Mouse (Mus musculus): ENCODE results near the gene Apbb1. TPM values are rescaled to one million over a fixed set of nuclear protein-coding genes. Genes with fewer than 3 reads are reported as not detected.

Apbb1 gene
- total RNA-seq, 2 experiments from 2014 or later, result 6.5 to 9.1 TPM

DNA sequence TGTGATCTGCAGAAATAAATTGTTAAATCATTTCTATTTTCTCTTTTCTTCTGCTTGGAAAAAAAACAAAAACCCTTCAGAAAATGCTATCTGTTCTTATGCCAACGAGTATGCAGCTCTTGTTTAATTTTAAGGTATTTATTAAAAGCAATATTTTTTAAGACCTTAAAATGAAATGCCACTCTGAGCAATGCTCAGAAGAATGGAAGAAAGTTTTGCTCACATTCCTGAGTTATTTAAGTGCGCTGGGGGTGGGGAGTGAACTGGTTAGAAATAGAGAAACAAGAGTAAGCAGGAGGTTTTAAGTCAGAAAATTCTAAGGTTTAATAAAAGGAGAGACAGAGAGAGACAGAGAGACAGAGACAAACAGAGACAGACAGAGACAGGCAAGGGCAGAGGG lies 61.7 kb downstream of the Apbb1 start:
- DNase-seq, result no peak

DNA sequence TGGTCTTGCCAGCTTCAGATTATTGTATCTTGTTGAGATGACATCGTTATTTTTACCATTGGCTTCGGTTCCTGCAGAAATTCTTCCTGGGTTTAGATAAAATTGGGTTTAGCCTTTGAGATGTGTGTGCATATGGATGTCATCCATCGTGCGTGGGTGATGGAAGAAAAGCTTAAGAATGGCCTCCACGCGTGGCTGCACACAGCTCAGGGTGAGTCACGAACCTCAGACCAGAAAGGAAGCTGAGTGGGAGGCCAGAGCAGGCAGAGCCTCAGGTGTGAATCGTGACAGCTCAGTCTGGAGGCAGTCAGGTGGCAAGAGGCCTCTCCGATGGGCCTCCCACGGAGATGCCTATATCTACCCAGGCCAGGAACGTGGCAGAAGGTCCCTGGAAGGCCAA lies 62.1 kb downstream of the Apbb1 start:
- DNase-seq, result no peak

DNA sequence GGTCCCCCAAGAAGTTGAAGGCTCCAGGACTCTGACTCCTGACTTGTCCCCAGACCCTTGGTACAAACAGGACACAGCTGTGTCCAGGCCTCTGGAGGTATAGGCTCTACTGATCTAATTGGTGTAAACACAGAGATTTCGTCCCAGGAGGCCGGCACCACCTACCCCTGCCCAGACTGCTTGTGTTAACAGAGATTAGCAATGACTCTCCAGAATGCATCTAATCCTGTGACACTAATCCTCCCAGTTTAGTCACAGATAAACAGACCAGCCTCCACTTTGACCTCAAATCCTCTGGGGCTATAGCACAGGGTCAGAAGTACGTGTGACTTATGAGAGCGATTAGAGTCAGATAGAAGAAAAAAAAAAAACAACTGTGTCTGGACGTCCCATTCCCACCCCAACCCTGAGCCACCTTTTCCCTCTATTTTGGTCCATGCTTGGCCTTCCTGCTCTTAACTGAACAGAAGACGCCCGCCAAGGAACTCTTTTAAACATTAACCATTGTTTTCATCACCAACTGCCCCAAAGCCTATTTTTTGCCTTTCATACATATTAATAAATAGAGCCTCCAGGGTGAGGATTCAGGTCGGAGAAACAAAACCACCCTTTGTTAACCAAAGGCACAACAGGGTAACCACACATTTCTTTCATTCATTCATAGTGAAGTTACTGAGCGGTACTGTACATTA lies 64.6 kb downstream of the Apbb1 start:
- DNase-seq, result no peak

DNA sequence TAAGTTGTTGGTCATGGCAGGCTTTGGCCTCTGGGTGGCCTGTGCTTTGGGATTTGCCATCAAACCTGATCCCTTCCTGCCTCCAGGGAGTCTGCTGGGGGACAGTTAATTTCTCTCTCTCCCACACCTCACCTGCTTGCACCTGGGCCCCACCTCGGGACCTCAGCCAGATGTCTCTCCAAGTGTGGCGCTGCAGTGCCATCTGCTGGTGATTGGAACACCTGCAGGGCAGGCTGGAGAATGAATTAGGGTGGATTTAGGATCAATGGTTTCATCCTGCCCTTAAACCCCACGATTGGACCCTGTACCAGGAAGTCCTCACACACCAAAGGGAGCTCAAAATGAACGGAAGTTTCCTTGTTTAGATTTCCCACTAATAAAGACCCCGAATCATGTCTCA lies 66.3 kb downstream of the Apbb1 start:
- no peak for DNase-seq

DNA sequence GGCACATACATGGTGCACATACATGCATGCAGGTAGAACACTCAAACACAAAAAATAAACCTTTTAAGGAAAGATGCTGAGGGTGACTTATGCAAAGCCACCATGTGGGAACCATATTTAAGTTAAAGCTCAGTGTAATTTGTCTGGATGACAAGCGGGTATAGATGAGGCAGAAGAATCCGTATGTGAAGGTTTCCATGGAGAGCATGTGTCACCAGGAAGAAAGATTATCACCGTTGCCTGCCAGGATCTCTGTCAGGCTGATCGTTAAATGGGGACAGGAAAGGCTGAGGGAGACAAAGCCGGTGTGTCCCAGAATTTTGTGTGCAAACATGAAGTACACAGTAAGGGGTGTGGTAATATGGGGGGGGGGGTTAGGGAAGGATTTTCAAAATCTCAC lies 66.9 kb downstream of the Apbb1 start:
- DNase-seq, result no peak

DNA sequence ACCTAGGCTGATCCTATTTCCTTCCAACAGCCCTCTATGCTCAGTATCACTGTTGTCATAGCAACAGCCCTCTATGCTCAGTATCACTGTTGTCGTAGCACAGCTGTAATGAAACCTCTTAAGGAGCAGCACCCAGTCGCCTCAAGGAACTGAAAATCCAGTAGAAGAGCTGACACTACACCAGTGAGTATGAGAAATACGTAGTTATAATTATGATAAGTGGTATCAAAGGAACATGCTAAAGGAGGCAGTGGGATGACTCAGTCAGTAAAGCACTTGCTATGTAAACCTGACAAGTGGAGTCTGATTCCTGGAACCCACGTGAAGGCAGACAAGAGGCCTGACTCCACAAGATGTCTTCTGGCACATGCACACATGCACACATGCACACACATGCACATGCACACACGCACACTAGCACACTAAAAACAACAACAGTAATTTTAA lies 67.6 kb downstream of the Apbb1 start:
- DNase-seq, result no peak

DNA sequence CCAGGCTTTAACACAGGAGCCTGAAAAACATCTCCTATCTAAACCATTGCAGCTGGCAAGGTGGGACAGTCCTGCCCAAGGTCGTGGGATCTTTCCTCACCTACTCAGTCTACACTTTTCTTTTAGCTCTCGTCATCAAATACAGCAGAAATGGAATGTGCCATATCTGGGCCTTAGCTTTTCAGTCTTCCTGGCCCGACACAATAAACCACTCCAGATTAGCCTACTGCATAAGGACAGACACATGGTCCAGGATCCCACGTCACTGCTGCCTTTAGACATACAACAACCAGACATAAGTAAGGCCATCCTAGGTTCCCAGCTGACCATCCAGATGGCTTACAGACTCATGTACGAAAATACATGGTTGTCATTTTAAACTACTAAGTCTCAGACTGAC lies 71.3 kb downstream of the Apbb1 start:
- DNase-seq, result no peak

Other genes starting within 250 kb of the Apbb1 start
- gene Olfr690, start 247.5 kb downstream of the Apbb1 start, total RNA-seq (2021), result not detected
- gene Olfr691, start 239.4 kb downstream of the Apbb1 start, total RNA-seq (2021), result not detected
- gene Olfr692, start 213.4 kb downstream of the Apbb1 start, total RNA-seq (2021), result not detected
- gene Gm5901, start 206.6 kb downstream of the Apbb1 start, total RNA-seq (2021), result not detected
- 10 to 100 TPM; 12.5 to 12.9 TPM for gene Fam160a2, start 181.6 kb downstream of the Apbb1 start, total RNA-seq (2021)
- gene Cnga4, start 177.1 kb downstream of the Apbb1 start, total RNA-seq (2021), result not detected
- gene Cckbr, start 155.9 kb downstream of the Apbb1 start, total RNA-seq (2021), result not detected
- 10 to 100 TPM; 14.3 to 19.6 TPM for gene Cavin3, start 99.4 kb downstream of the Apbb1 start, total RNA-seq (2021)
- 10 to 100 TPM; 48.6 to 51.5 TPM for gene Smpd1, start 27.3 kb downstream of the Apbb1 start, total RNA-seq (2021)
- not detected for gene Hpx, start 18.5 kb upstream of the Apbb1 start, total RNA-seq (2021)
- gene Trim3, start 51.9 kb upstream of the Apbb1 start, total RNA-seq (2021), result 10 to 100 TPM; 14.7 to 17.0 TPM
- 10 to 100 TPM; 58.3 to 59.5 TPM for gene Timm10b, start 58.4 kb upstream of the Apbb1 start, total RNA-seq (2021)
- 10 to 100 TPM in 1 of 2 experiments, 1 to 10 TPM in 1; 9.9 to 11.0 TPM for gene Arfip2, start 58.8 kb upstream of the Apbb1 start, total RNA-seq (2021)
- gene Gm45799, start 58.9 kb upstream of the Apbb1 start, total RNA-seq (2021), result 1 to 10 TPM; 1.8 to 3.1 TPM
- gene Dnhd1, start 69.2 kb upstream of the Apbb1 start, total RNA-seq (2021), result under 1 TPM; 0.69 to 0.99 TPM
- gene Ilk, start 154.9 kb upstream of the Apbb1 start, total RNA-seq (2021), result 10 to 100 TPM; 49.9 to 59.5 TPM
- gene Rrp8, start 155.7 kb upstream of the Apbb1 start, total RNA-seq (2021), result 1 to 10 TPM; 8.9 to 9.0 TPM
- 10 to 100 TPM; 79.5 to 84.6 TPM for gene Taf10, start 162.7 kb upstream of the Apbb1 start, total RNA-seq (2021)
- gene Tpp1, start 170.6 kb upstream of the Apbb1 start, total RNA-seq (2021), result 10 to 100 TPM; 37.5 to 38.7 TPM
- gene Dchs1, start 206.0 kb upstream of the Apbb1 start, total RNA-seq (2021), result 1 to 10 TPM; 4.3 to 5.3 TPM
- gene Mrpl17, start 229.4 kb upstream of the Apbb1 start, total RNA-seq (2021), result 100 to 1,000 TPM in 1 of 2 experiments, 10 to 100 TPM in 1; 98.2 to 104 TPM

Data from gastrocnemius, postnatal 25 days (tissue).